Mouse (Mus musculus) hindbrain, embryonic 10.5 days (tissue): ENCODE measurements around the gene Agbl4. TPM values are rescaled to one million over a fixed set of nuclear protein-coding genes. Genes with fewer than 3 reads are reported as not detected.

Experiments
- DNase-seq: peaks from one replicate; pipeline ENCODE4 v3.0.0-alpha.2; 2017; ENCODE audit warnings: low spot score
- H3K27ac ChIP-seq: fragments of 300-500 bp; sonication (generic); 2 replicates; pipeline ENCODE4 v1.5.1; 2016; ENCODE audit warnings: mild to moderate bottlenecking, moderate library complexity
- H3K27me3 ChIP-seq: fragments of 300-500 bp; sonication (generic); 2 replicates; pipeline ENCODE4 v1.6.1; 2016; ENCODE audit warnings: mild to moderate bottlenecking; ENCODE audit not compliant: poor library complexity, insufficient read depth, severe bottlenecking
- H3K36me3 ChIP-seq: fragments of 300-500 bp; sonication (generic); 2 replicates; pipeline ENCODE4 v1.6.1; 2016; ENCODE audit warnings: mild to moderate bottlenecking, moderate library complexity
- H3K4me1 ChIP-seq: fragments of 300-500 bp; sonication (generic); replicated peaks from 2 replicates; pipeline ENCODE4 v1.6.1; 2016; ENCODE audit warnings: mild to moderate bottlenecking
- H3K4me3 ChIP-seq: fragments of 300-500 bp; sonication (generic); 2 replicates; pipeline ENCODE4 v1.5.1; 2016; ENCODE audit warnings: mild to moderate bottlenecking, moderate library complexity
- H3K9me3 ChIP-seq: fragments of 300-500 bp; sonication (generic); 2 replicates; pipeline ENCODE4 v1.6.1; 2016; ENCODE audit warnings: mild to moderate bottlenecking, moderate library complexity
- WGBS: fragments of 180-500 bp; shearing (Covaris S2); methylation state at CpG from one replicate; pipeline ENCODE4 v1.1.7; 2016; 5-methylcytosine and 5-hydroxymethylcytosine counted together
- polyA plus RNA-seq: library from polyadenylated mRNA; unstranded; fragments of >200 nt; fragmentation: Nextera tagmentation; extraction: Ambion mirVana; gene quantifications from 2 replicates; pipeline ENCODE4 v1.2.1, GENCODE M21; 2016

Gene Agbl4
- polyA plus RNA-seq, 1 experiment from 2014 or later = 1.4 TPM

DNA sequence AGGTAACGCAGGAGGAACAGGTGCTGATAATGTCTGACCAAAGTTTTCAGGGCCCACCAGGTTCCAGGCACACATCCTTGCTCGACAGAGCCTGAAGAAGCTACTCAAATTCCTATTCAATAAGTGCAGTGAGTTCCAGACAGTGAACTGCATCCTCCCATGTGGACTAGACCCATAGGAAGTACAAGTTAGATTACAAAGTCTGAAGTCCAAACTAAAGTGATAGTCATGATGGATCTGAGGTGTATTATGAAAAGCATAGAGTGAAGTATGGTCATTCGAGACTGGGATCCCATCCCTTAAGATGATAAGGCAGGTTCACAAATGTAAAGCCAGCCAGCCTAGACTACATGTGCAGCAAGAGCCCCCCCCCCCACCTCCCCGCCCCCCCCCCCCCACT, 1023.5 kb downstream of the Agbl4 start:
- no peaks in the 10 kb centered on the region for H3K27me3 ChIP-seq
- WGBS = 81% methylated on average over 4 of the region's 4 CpGs
- no peak for DNase-seq
- no peak overlapping the region for H3K4me3 ChIP-seq
- H3K27ac ChIP-seq = no peak overlapping the region
- H3K4me1 ChIP-seq = peaks cover 13% of the 10 kb centered on the region
- no peaks in the 10 kb centered on the region for H3K9me3 ChIP-seq
- H3K36me3 ChIP-seq = peaks cover 31% of the 10 kb centered on the region

DNA sequence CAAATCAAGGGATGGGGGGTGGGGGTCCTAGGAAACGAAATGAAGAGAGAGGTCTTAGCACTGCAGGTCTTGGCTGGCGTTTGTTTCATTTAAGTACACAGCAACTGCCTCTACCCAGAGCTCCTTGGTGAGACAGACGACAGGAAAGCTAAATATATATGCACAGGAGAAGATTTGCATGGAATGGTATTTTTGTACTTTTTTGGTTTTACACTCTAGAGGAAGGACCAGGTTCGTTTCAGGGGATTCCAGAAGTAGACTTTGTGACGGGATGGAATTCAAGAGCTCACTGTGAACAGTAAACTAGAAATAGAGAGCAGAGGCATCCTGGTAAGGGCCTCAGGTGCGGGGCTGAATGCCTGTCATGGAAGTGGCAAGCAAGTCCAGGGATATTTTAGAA, 1024.3 kb downstream of the Agbl4 start:
- no peak overlapping the region for H3K27ac ChIP-seq
- H3K36me3 ChIP-seq = peaks cover 31% of the 10 kb centered on the region
- H3K9me3 ChIP-seq = no peaks in the 10 kb centered on the region
- H3K4me3 ChIP-seq = no peak overlapping the region
- 88% methylated on average over 6 of the region's 6 CpGs for WGBS
- no peaks in the 10 kb centered on the region for H3K27me3 ChIP-seq
- H3K4me1 ChIP-seq = 0 out of 2 replicates have a peak, but pooled peaks cover 5% of the 10 kb centered on the region
- DNase-seq = no peak

DNA sequence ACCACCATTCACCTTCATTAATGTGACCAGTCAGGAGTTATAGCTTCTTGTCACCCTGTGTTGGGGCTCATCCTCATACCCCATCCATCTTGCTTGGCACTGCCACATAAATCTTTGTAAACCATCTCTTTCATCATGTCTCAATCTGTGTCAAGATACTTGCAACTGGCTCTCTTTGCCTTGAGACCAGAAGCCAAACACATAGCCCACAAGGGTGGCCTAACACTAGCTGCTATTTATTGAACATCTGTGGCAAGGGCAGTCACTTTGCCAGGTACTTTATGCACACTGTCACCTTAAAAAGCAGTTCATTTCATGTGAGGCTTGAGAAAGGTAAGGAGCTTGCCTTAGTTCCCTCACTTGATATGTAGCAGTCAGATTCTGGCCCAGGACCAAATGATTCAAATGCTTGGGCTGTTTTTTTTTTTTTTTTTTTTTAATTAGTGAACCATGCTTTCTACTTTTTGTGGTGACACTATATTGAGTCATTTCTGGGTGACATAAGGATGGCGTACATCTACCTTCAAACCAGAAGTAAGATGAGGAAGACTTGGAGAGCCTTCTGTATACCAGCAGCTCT, 1027.0 kb downstream of the Agbl4 start:
- Histone ChIP-seq H3K36me3 (peaks cover 15% of the 10 kb centered on the region), H3K9me3 (no peaks in the 10 kb centered on the region), H3K27ac (no peak overlapping the region), H3K27me3 (no peaks in the 10 kb centered on the region), H3K4me3 (no peak overlapping the region), H3K4me1 (peaks cover 10% of the 10 kb centered on the region; the same call in 1 of the 2 replicates)
- no peak for DNase-seq
- 95% methylated on average over 1 of the region's 1 CpGs for WGBS

DNA sequence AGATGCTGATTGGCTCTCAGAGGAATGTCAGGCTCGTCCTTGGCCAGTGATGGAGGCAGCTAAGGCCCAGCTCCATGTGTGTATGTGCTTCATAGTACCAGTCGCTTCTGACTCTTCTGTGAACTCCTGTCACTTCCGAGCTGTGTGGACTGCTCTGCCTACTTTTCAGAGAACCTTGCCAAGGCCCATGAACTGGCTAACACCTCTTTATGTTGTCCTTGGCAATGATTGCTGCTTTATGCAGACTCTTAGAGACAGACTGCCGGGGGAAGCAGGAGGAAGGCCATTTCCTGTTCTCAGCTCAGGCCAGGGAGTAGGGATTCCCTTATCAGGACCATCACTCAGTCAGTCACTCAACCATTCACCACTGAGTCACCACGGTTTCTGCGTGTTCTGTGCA, 1027.7 kb downstream of the Agbl4 start:
- Histone ChIP-seq H3K27ac (no peak overlapping the region), H3K27me3 (no peaks in the 10 kb centered on the region), H3K36me3 (peaks cover 16% of the 10 kb centered on the region), H3K4me3 (no peak overlapping the region), H3K9me3 (no peaks in the 10 kb centered on the region), H3K4me1 (peaks cover 10% of the 10 kb centered on the region; the same call in 1 of the 2 replicates)
- 84% methylated on average over 6 of the region's 6 CpGs for WGBS
- no peak for DNase-seq

DNA sequence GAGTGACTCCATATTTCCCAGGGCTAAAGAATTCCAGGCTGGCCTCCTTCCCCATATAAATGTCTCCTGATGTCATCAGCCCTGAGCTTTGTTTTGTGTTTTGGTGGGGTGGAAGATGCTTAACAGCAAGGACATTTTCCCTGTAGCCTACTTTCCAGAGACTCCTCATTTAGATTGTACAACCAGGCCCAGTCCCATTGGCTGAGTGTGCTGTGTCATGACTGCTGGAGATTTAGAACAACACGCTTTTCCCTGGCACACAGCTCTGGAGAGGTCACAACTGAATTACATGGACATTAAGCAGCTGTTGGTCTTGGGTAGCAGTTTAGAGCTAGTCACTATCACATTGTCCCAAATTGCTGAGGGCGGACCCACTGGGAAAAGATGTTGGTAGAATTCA, 1033.7 kb downstream of the Agbl4 start:
- H3K4me1 ChIP-seq = peaks cover 10% of the 10 kb centered on the region; the same call in 1 of the 2 replicates
- no peak overlapping the region for H3K4me3 ChIP-seq
- 92% methylated on average over 2 of the region's 2 CpGs for WGBS
- H3K27ac ChIP-seq = no peak overlapping the region
- peaks cover 61% of the 10 kb centered on the region for H3K36me3 ChIP-seq
- H3K27me3 ChIP-seq = no peaks in the 10 kb centered on the region
- H3K9me3 ChIP-seq = no peaks in the 10 kb centered on the region
- no peak for DNase-seq

DNA sequence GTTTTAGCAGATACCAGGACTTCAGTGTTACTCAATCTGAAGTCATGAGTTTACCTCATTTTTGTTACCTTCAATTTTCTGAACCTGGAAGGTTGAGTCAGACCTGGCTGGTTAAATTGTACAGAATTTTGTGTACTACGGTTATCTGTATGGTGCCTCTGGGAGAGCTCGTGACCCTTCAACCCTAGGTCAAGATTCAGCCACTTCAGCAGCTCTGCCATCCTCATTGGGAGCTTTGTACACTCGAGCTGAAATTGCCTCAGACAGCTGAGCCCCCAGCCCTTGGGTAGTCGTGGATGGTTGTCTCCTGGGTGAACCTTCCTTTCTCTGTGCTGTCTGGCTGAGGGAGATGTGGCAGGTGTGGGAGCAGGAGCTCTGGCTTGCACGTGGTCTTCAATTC, 1034.6 kb downstream of the Agbl4 start:
- Histone ChIP-seq H3K4me3 (no peak overlapping the region), H3K27ac (no peak overlapping the region), H3K4me1 (peaks cover 10% of the 10 kb centered on the region; the same call in 1 of the 2 replicates), H3K36me3 (peaks cover 70% of the 10 kb centered on the region), H3K27me3 (no peaks in the 10 kb centered on the region), H3K9me3 (no peaks in the 10 kb centered on the region)
- no peak for DNase-seq
- WGBS = 80% methylated on average over 5 of the region's 5 CpGs

DNA sequence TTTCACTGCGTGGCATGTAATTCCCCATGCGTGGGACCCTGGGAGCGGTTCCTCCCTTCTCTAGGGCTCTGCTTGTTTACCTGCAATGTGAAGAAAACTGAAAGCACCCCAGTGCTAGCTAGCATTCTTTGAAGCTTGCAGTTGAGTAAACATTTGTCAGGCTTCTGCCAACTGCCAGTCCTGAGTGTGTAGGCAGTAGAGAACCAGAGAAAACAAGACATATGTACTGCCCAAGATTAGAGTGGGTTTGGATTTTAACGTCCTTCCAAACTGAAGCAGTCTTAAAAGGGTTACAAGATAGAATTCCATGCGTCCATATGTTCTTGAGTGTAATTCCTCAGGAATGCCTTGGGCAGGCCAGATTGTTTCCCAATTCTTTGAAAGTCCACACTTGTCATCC, 1035.0 kb downstream of the Agbl4 start:
- DNase-seq = no peak
- 94% methylated on average over 5 of the region's 5 CpGs for WGBS
- Histone ChIP-seq H3K4me1 (peaks cover 10% of the 10 kb centered on the region; the same call in 1 of the 2 replicates), H3K27ac (no peak overlapping the region), H3K4me3 (no peak overlapping the region), H3K36me3 (peaks cover 74% of the 10 kb centered on the region), H3K9me3 (no peaks in the 10 kb centered on the region), H3K27me3 (no peaks in the 10 kb centered on the region)

DNA sequence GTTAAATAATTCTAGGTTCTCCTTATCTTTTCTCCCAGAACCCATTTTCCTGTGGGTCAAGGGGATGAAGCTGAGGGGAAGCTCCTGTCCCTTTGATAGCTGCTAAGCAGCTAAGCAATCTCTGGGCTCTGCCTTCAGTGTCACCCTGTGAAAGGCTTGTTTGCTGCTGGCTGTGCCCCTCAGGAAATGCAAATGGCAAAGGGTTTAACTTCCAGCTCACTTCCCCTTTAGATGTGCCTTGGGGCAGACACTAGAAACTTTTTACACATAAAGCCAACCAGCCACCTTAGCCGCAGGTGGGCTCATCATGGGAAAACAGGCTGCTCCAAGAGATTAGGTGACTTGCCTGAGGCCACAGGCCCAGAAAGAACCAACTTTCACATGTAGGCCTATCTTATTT, 1044.2 kb downstream of the Agbl4 start:
- Histone ChIP-seq H3K27ac (no peak overlapping the region), H3K36me3 (peaks cover 41% of the 10 kb centered on the region), H3K4me1 (peaks cover 43% of the 10 kb centered on the region), H3K4me3 (no peak overlapping the region), H3K27me3 (peaks cover 12% of the 10 kb centered on the region), H3K9me3 (0 out of 2 replicates have a peak, but pooled peaks cover 3% of the 10 kb centered on the region)
- DNase-seq = no peak
- WGBS = 79% methylated on average over 1 of the region's 1 CpGs

DNA sequence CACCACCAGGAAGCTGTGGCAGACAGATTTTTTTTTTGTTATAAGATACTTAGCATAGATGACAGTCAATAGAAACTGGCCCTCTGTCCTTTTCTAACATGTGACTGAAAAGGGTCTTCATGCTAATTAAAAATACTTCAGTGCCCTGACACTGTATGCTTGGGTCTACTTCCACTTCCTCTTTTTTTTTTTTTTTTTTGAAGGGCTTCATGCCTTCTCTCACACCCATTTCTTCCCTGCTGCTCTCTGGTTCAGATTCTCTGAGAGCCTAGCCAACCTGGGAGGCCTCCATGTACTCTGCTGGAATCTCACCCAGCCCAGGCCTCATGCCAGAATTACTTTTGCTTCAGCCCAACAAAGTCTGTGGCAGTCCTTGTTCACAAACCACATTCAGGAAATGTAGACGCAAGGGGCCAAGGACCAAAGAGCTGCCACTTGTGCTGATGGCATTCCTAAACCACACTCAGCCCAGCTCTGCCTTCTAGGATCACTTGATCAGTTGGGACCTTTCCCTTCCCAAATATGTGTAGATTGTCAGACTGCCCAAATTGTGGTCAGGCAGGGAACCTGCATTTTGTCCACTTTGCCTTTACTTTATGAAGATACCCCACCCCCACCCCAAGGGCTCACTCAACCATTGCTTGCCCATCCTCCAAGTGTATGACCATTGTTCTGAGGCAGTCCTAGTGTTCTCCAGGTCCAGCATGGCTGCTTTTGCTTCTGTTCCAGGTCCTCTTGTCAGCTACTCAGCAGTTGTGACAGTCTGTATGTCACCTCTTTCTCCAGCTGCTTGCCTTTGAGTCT, 1045.2 kb downstream of the Agbl4 start:
- H3K27ac ChIP-seq = peak overlapping the region; percentile 62
- peaks cover 19% of the 10 kb centered on the region for H3K27me3 ChIP-seq
- H3K4me3 ChIP-seq = no peak overlapping the region
- H3K9me3 ChIP-seq = 0 out of 2 replicates have a peak, but pooled peaks cover 3% of the 10 kb centered on the region
- no peak for DNase-seq
- peaks cover 43% of the 10 kb centered on the region for H3K4me1 ChIP-seq
- peaks cover 40% of the 10 kb centered on the region for H3K36me3 ChIP-seq
- 86% methylated on average over 1 of the region's 1 CpGs for WGBS

DNA sequence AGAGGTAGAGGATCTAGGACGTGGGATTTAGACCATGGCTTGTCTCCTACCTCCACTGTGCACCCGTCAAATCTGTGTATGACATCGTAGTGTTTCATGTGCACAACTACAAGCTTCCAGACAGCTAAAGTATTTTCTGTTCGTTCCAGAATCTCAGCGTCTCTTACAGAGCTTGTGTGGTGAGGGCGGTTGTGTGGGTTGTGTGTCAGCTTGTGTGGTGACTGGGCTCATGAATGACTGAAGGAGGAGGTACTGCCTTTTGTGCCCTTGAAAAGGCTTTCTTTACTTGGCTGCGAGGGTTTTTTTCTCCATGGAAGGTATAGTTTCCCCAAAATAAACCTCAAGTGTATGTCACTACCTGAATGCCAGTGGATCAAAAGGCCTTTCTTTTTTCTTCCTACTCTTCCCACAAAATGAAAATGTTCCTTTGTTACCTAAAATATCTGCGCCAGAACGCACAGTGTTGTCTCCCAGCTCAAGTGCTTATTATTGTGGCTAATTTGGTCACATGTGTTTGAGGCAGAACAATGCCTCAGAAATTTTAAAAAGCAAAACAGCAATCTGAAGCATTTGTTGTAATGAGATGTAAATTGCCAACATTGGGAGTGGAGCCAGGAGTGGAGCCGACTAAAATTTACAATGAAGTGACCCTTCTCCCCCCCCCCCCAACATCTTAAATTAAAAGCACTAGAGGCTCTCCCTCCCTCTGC, 1046.6 kb downstream of the Agbl4 start:
- DNase-seq = no peak
- H3K9me3 ChIP-seq = no peaks in the 10 kb centered on the region
- WGBS = 53% methylated on average over 10 of the region's 10 CpGs
- H3K4me1 ChIP-seq = peaks cover 43% of the 10 kb centered on the region
- H3K36me3 ChIP-seq = peaks cover 35% of the 10 kb centered on the region
- peaks cover 19% of the 10 kb centered on the region for H3K27me3 ChIP-seq
- H3K27ac ChIP-seq = peak overlapping the region; percentile 71
- H3K4me3 ChIP-seq = no peak overlapping the region

DNA sequence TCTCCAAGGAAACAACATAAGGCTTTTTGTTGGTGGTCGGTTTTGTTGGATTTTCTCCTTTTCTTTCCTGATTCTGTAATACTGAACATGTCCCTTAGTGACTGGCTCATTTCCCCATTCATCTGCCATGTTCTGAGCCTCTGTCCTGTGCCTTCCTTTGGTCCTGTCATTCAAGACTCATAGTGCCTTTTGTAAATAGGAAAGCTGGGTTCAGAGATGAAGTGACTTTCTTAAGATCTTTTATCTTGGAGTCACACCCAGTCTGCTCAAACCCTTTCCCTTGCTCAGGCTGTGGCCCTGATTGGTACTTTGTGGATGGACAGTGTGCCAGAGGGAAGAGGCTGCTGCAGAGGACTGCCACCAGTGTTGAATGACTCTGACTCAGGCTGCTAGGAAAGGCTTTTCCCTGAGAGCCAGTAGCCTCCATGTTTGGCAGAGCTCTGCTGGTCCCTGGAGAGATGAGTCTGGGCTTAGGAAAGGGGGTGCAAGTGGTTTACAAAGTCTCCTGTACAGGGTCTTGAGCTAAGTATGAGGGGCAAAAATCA, 1047.2 kb downstream of the Agbl4 start:
- peaks cover 19% of the 10 kb centered on the region for H3K27me3 ChIP-seq
- H3K27ac ChIP-seq = peak overlapping the region; percentile 72
- 10% methylated on average over 1 of the region's 1 CpGs for WGBS
- H3K9me3 ChIP-seq = no peaks in the 10 kb centered on the region
- peaks cover 41% of the 10 kb centered on the region for H3K36me3 ChIP-seq
- DNase-seq = no peak
- peaks cover 43% of the 10 kb centered on the region for H3K4me1 ChIP-seq
- no peak overlapping the region for H3K4me3 ChIP-seq

DNA sequence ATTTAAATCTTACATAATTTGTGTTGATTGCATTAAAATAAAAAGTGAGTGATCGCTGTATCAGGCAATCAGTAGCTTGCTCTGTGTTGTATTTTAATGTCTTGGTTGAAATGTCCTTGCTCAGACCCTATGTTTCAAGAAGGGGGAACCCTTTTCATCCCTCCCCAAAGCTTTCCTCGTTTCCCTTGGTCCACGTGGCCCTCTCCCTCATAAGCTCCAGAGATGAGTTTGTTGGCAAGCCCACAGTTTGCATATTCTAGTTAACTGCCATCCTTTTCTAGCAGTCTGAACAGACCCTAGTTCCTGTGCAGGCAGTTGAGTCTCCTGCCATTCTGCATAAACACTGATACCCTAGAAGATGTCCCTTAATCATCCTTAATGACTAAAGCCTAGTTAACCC, 1050.5 kb downstream of the Agbl4 start:
- H3K4me1 ChIP-seq = peaks cover 23% of the 10 kb centered on the region

More for the DNA sequence above, 1050.5 kb downstream of the Agbl4 start:
- H3K27me3 ChIP-seq = peaks cover 19% of the 10 kb centered on the region
- H3K9me3 ChIP-seq = no peaks in the 10 kb centered on the region
- no peak overlapping the region for H3K27ac ChIP-seq
- H3K36me3 ChIP-seq = peaks cover 50% of the 10 kb centered on the region
- 89% methylated on average over 3 of the region's 3 CpGs for WGBS
- DNase-seq = no peak
- H3K4me3 ChIP-seq = no peak overlapping the region
